Mouse (Mus musculus) gastrocnemius, postnatal 36 days (tissue): ENCODE data around the gene Gcn1l1. TPM values are rescaled to one million over a fixed set of nuclear protein-coding genes. Genes with fewer than 3 reads are reported as not detected.

Experiments used
- DNase-seq, 2 experiments: peaks; one replicate each; pipeline ENCODE4 v3.0.0; 2022
- intact Hi-C: fragments of 180-260 bp; cut with DNase I; formaldehyde crosslinking; loops from one replicate; pipeline ENCODE4 v1.15.1; 2025
- total RNA-seq, 2 experiments: library from RNA; stranded (reverse); gene quantifications; 2 replicates each; pipeline ENCODE4 v1.2.3; 2021

Gene Gcn1l1
- total RNA-seq, 2 experiments from 2014 or later = 25.5 to 28.8 TPM

DNA sequence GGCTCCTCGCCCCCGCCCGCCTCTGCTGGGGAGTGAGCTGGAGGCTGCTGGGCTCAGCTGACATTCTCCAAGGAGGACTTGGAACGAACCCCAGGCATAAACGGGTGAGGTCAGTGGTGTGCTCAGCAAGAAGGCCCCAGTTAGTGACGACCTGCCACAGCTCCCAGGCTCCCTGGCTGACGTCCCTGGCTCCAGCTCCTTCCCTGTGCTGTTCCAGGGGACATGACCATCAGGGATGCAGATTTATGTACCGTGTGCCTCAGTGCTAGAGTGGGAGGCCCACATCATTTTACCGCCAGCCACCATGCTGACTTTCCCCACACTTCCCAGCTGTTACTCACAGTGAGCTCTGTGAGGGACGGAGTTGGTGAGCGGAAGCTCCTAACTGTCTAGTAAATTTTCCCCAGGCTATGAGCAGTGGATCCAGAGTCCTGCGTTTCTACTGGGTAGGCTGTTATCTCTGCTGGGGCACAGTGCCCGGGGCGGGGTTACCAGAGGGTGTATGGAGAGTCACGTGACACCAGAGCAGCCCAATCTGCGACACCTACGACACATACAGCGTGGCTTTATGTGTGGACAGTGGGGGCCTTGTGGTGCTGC is 33.3 kb upstream of the Gcn1l1 start:
- peak; percentile 81 to 89 for DNase-seq
- intact Hi-C loops = no loop called here

DNA sequence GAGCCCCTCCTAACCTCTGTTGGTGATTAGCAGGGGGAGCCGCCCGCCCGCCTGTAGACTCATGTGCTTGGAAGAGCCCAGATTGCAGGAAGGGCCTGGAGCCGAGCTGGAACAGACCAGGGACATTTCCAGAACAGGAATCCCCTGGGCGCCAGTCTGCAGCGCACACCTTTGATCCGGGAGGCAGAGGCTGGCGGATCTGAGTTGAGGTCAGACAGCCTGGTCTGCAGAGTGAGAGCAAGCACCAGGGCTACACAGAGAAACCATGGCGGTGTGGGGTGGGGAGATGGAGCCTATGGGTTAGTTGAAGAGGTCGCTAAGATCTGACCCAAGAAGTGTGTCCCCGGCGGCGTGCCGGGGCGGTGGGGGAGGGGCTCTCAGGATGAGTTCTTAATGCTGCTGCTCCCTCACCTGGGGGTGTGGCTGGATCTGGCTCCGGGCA is 30.7 kb upstream of the Gcn1l1 start:
- intact Hi-C loops = no loop called here
- DNase-seq = peak in 1 of 2 experiments; percentile 73

DNA sequence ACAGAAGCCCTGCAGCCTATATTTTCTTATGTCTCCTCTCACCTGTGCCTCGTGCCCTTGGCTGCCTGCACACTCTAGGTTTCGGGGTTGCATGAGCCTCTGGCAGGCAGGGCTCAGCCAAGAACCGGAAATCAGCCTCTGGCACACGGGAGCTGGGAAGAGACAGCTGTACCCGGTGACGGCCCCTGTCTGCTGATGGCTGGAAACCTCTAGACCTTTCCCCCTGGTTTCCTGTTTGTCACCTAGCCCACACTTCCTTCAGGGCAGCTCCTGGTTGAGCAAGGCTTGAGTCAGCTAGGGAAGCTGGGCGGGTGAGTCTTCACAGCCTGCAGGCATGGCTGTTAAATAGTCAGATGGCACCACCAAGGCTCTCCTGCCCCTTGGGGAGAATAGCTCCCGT is 30.2 kb upstream of the Gcn1l1 start:
- no peak for DNase-seq
- intact Hi-C loops = no loop called here

DNA sequence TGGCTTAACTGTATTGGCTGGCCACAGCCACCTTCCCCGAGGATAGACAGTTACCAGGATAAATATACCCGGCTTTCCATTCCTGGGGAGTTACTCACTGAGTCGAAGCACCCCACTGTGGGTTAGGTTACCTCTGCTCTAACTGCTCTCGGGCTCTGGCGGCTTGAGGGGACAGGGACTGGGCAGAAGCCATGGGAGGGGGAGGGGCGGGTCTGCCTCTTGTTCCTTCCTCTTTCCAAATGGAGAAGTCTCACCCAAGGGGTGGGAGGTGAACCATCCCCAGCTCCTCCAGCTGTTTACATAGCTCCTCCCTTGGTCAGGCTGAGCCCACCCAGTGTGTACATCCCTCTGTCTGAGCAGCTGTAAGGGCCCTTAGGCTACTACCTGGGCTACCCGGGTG is 29.4 kb upstream of the Gcn1l1 start:
- intact Hi-C loops = no loop called here
- DNase-seq = peak in 1 of 2 experiments; percentile 52

DNA sequence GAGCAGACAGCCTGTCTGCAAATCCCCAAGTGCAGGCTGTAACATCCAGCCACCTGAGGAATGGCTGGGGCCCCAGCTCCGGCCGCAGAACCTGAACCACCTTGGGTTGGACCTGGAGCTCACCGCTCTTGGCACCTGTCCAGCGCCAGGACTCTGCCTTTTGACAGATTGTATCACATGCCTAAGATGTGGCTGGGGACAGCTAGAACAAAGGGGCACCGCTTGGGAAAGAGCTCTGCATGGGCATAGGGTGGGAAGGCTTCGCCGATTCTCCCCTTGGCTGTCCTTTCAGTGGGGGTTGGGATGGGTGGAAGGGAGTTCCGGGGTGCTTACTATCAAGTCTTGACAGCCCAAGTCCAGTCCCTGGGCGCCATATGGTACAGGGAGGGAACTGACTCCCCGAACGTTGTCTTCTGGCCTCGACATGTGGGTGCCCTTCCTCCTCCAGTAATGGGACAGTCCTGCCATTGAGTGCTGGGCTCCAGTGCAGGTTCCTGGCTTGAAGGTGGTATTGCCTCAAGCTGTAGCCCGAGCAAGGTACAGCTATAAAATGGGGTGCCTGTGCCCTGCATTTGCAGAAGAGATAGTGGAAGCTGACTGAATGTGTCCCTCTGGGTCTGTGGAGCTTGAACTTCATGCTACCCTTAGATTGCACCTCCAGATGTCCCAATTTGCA is 26.9 kb upstream of the Gcn1l1 start:
- no peak for DNase-seq
- intact Hi-C loops = loop anchor here (1.0 kb wide), 1 partner anchor 32 kb away; the partner anchor contains the start of gene Pxn

DNA sequence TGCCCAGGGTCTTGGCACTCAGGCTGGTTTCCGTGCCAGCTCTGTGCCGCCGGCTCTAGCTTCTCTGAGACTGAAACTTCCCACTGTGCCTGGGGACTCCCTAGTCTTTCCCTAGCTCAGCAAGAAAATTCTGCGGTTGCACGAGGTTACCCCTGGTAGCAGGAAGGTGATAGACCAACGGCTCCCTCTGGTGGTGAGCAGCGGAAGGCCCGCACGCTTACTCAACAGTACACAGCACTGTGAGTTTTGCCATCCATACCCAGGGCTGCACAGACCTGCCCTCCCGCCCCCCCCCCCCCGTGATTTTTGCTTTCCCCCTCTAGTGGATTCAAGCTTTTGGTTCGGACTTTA is 26.4 kb upstream of the Gcn1l1 start:
- DNase-seq = peak; percentile 91 to 92

DNA sequence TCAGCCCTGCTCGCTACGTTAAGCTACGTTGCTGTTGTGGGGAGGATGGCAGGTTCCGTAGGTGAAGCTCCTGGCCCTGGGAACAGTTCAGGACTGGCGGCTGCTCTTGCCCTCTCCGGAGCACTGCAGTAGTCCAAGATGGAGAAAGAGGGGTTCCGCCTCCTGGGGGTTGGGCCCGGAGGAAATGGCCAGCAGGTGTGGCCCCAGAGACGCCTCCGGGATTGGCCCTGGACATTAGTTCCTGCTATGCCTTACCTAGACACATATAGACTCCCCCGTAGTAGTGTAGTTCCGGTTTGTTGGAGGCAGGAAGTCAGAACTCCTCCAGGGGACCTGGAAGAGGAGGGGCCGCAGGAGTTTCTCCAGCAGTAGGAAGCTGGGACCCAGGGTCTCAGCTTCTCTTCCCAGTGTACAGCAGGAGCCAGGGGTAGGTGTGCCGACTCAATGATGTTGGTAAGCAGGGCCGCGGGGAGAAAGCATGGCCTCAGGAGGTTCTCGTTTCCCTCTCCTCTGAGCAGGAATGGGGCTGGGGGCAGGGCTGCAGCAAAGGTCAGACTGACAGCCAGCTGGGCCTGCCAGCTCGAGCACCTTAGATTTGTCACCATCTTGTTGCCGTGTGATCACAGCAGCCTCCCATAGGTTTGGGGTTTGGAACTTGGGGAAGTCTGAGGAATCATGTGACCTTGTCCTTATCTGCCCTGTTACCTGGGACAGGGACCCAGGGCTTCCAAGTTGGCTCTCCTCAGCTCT is 22.2 kb upstream of the Gcn1l1 start:
- intact Hi-C loops = no loop called here
- no peak for DNase-seq

More for the DNA sequence above, 26.4 kb upstream of the Gcn1l1 start:
- intact Hi-C loops = loop anchor here (1.0 kb wide), 1 partner anchor 32 kb away; the partner anchor contains the start of gene Pxn

DNA sequence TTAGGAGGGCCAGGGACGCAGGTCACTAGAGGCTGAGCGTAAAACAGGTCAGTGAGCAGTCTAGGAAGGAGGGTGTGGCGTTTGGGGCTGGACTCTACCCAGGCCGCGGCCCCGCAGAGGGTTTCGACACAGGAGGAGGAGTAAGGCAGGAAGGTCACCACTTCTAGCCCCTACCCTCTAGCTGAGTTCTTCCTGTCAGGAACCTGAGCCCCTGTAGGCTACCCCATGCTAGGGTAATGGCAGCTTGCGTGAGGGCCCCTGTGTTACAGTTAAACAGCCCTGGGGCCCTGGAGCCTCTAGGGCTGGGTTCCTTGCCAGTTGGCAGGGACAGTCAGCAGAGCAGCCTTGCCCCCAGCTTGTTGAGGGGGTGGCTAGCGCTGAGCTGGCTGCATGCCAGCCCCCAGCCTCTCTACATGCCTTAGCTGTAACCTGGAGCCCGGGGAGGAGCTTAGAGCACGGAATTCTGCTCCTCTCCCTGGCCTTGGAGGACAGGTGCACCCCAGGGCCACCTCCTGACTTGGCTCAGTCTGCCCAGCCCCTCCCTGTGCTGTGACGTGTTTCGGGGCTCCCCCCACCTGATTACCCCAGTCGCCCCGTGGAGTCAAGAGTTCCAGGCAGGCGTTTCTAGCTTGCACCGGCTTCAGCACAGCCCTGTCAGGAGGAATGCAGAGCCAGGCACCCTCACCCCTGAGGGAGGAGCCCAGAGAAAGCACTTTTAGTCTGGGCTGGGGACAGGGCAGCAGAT is 21.4 kb upstream of the Gcn1l1 start:
- intact Hi-C loops = no loop called here
- peak in 1 of 2 experiments; percentile 54 for DNase-seq

DNA sequence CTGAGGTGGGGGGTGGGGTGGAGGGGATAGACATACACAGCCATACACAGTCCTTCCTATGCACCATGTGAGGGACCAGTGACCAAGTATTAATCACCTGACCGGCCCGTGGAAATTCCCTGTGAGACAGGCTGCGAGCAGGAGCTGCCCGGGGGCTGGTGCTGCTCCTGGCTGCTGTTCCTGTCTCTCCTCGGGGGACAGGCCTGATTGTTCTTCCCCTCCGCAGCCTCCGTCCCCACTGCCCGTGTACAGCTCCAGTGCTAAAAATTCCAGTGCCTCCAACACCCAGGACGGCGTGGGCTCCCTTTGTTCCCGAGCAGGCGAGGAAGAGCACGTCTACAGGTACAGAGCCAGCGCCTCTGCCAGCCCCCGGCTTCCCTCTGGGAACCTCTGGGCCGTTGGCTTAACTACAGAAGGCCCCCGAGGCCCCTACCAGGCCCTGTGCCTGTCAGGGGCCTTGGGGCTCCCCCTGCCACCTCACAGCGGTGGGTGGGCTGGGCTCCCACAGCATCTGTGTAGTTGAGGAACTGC is 20.3 kb upstream of the Gcn1l1 start:
- intact Hi-C loops = no loop called here

DNA sequence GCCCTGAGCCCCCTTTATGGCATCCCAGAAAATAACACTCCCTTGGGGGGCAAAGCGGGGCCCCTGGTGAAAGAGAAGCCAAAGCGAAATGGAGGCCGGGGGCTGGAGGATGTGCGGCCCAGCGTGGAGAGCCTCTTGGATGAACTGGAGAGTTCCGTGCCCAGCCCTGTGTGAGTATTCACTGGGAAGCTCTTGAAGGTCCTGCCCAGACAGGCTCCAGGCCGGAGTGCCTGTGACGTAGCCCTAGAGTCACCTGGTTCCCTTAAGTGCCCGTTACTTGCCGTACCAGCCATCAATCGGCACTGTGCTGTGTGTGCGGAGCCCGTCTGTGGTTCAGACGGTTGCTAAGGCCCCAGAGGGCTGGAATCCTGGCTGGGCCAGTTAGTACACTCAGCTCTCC is 19.4 kb upstream of the Gcn1l1 start:
- intact Hi-C loops = no loop called here
- no peak for DNase-seq

More for the DNA sequence above, 20.3 kb upstream of the Gcn1l1 start:
- no peak for DNase-seq

DNA sequence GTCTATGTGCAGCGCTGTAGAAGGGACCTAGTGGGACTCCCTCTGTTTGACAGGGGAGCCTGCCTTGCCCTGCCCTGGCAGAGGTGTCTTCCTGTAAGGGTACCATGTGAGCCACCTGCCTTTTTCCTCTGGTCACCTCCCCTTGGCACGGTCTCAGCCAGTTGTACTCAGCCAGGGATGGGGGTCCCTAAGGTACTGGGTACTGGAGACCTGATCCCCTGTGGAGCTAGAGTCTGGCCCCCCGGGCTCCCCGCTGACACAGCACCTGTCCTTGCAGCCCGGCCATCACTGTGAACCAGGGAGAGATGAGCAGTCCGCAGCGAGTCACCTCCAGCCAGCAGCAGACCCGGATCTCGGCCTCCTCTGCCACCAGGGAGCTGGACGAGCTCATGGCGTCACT is 18.5 kb upstream of the Gcn1l1 start:
- no peak for DNase-seq
- intact Hi-C loops = no loop called here

DNA sequence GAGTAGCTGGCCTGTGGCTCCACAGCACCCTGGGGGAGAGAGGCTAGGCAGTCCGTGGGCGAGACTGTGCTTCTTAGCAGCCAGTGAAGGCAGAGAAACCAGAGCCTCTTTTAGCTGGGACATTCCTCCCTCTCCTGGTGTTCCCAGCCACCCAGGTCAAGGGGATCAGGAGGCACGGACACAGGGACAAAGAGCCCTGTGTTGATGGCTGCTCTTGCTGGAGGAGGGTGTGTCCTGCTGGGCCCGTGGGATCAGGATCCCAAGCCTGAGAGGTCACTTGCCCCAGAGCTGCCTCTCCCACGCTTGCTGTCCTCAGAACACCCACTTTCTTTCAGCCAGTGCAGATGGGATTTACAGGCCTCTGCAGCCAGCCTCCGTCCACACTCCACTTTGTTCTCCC is 18.0 kb upstream of the Gcn1l1 start:
- no peak for DNase-seq
- intact Hi-C loops = no loop called here

DNA sequence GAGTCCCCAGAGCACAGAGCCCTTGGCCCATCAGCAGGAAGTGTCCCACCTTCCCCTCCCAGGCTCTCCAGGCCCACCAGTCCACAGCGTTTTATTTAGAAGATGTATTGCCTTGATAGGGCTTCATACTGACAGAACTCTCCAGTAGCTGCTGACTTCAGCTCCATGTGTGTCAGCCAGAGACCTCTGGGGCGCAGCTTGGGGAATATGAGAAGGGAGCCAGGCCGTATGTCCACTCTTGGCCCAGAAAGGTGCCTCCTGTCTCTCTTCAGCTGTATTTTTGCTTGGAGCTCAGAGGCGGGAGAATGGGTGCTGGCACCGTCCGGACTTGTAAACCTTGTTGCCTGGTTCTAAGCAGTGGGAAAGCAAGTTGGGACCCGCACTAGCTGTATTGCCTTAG is 17.6 kb upstream of the Gcn1l1 start:
- intact Hi-C loops = no loop called here
- DNase-seq = no peak

DNA sequence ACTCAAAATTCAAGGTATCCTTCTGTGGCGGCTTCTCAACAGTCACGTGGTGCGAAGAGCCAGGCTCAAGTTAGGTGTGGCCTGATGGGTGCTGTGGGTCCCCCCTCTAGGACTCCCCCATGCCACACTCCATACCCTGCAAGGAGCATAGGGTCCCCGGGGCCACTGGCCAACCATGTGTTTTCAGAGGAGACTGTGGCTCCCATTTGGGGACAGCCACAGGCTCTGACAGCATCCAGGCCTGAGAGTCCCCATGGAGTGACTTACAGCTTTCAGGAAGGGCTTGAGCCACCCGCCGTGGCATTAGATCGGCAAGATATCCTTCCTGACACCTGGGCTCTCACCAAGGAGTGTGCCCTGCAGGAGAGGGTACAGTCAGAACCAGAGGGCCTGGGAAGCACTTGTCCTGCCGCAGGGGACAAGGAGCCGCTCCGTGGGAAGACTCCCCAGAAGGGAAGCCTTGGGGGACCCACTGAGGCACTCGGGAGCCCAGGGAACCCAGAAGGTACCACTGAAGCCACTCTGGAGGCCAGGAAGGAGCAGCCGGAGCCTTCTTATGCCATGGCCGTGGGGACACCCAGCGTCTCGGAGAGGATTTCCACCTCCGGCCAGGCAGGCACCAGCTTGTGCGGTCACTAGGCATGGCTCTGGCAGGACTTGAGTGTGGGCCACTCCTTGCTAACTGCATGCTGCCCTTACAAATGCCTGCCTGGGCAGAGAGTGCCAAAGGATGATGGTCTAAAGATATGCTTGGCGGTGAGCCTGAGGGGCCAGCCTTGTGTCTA is 16.4 kb upstream of the Gcn1l1 start:
- DNase-seq = no peak
- intact Hi-C loops = no loop called here

DNA sequence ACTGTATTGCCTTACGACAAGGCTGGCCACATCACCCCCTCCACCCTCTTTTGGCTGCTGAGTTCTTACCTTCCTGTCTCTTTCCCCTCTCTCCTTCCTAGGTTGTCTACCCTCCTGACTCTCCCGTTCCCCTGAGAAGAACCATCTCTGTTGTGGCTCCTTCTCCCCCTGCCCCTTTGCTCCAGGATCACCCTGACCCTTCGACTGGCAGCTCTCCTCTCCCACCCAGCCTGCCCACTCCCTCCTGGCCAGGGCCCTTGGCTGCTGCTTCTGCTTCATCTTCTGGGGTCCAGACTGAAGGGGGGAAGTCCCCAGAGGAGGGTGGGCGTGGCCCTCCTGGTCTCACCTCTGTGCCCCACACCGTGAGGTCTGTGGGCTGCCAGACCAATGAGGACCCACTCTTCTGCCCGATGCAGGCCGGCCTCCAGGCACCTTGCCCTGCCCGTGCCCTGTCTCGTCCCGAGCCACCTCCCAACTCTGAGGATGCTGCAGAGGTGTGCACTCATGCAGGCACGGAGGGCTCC is 14.5 kb upstream of the Gcn1l1 start:
- DNase-seq = no peak
- intact Hi-C loops = no loop called here

DNA sequence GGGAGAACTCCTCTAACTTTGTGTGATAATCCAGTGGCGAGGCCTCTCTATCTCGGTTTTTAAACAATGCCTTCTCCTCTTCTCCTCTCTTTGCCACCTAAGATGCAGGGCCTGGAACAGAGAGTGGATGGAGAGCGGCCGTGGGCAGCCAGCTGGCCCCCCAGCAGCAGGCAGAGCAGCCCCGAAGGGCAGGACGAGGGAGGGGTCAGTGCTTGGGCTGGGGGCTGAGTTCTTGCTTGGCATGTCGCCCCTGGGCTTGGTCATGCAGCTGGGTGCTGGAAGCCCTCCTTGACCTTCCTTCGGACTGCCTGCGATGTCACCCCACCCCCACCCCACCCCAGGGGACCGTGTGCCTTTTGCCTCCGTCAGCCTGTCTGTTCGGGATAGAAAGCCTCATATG is 13.7 kb upstream of the Gcn1l1 start:
- no peak for DNase-seq
- intact Hi-C loops = no loop called here

DNA sequence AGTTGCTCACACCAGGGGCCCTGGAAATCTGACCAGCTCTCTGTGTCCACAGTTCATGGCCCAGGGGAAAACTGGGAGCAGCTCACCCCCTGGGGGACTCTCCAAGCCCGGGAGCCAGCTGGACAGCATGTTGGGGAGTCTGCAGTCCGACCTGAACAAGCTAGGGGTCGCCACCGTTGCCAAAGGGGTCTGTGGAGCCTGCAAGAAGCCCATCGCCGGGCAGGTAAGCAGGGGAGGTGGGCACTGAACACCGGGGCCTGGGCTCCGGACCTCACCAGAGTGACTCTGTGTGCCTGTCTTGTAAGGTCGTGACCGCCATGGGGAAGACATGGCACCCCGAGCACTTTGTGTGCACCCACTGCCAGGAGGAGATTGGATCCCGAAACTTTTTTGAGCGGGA is 13.3 kb upstream of the Gcn1l1 start:
- intact Hi-C loops = no loop called here
- no peak for DNase-seq

DNA sequence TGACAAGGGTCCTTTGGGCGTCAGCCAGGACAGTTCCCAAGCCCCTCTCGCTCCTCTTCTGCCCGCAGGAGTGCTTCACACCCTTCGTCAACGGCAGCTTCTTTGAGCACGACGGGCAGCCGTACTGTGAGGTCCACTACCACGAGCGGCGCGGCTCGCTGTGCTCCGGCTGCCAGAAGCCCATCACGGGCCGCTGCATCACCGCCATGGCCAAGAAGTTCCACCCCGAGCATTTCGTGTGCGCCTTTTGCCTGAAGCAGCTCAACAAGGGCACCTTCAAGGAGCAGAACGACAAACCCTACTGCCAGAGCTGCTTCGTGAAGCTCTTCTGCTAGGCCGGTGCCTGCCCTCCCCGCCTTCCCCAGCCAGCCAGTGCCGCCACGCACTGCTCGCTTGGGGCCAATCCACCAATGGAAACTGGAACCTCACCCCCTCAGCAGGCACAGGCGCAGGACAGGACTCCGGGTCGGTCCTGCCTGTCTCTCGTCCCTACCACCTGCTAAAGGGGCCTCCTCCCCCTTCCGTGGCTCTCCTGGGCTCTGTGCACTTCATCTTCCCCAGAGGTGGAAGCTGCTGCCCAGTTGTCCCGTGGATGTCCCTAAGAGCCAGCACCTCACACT is 11.1 kb upstream of the Gcn1l1 start:
- intact Hi-C loops = no loop called here
- no peak for DNase-seq
